Mouse (Mus musculus) ES-Bruce4 (cell line): ENCODE results near the gene Tnxb. TPM values are rescaled to one million over a fixed set of nuclear protein-coding genes. Genes with fewer than 3 reads are reported as not detected.

Experiments used
- H3K27ac ChIP-seq: 2 replicates; pipeline ENCODE4 v1.5.1; 2012; ENCODE audit warnings: low read length, inconsistent platforms; ENCODE audit not compliant: insufficient read depth
- H3K27me3 ChIP-seq: 2 replicates; pipeline ENCODE4 v1.6.1; 2012; ENCODE audit warnings: mild to moderate bottlenecking, low read length, inconsistent platforms; ENCODE audit not compliant: control insufficient read depth, poor library complexity, insufficient read depth, severe bottlenecking
- H3K36me3 ChIP-seq: 2 replicates; pipeline ENCODE4 v1.6.1; 2012; ENCODE audit warnings: inconsistent platforms, mild to moderate bottlenecking, low read length, moderate library complexity; ENCODE audit not compliant: control insufficient read depth, poor library complexity, insufficient read depth, severe bottlenecking
- H3K4me1 ChIP-seq: one replicate; pipeline ENCODE4 v1.8.1; 2011; ENCODE audit warnings: low read length; ENCODE audit not compliant: control insufficient read depth, insufficient read depth
- H3K4me3 ChIP-seq: 2 replicates; pipeline ENCODE4 v1.5.1; 2011; ENCODE audit warnings: low read depth, mild to moderate bottlenecking, low read length
- H3K9ac ChIP-seq: 2 replicates; pipeline ENCODE4 v1.6.1; 2012; ENCODE audit warnings: low read depth, mild to moderate bottlenecking, inconsistent platforms; ENCODE audit not compliant: poor library complexity, severe bottlenecking
- H3K9me3 ChIP-seq: replicated peaks from 2 replicates; pipeline ENCODE4 v1.6.1; 2012; ENCODE audit warnings: mild to moderate bottlenecking, low read length, inconsistent platforms; ENCODE audit not compliant: control insufficient read depth, poor library complexity, insufficient read depth, severe bottlenecking
- CTCF ChIP-seq: IDR thresholded peaks from one replicate; pipeline ENCODE4 v1.8.1; 2011; ENCODE audit warnings: low read depth, low read length
- EP300 ChIP-seq: IDR thresholded peaks from 2 replicates; pipeline ENCODE4 v1.6.1; 2011; ENCODE audit warnings: low read depth, low read length; ENCODE audit not compliant: insufficient read depth
- POLR2A ChIP-seq: IDR thresholded peaks from one replicate; pipeline ENCODE4 v1.8.1; 2011; ENCODE audit warnings: low read length; ENCODE audit not compliant: insufficient read depth
- polyA plus RNA-seq: library from polyadenylated mRNA; stranded (reverse); fragments of >200 nt; gene quantifications from 2 replicates; pipeline ENCODE4 v1.2.4, GENCODE M21; 2011; ENCODE audit warnings: low read depth; ENCODE audit not compliant: missing spikeins, insufficient read depth, insufficient read length

Gene Tnxb
- polyA plus RNA-seq, 1 experiment: 0.13 TPM

- Histone ChIP-seq H3K27me3 (no peaks in the 10 kb centered on the region), H3K9me3 (no peaks in the 10 kb centered on the region), H3K36me3 (no peaks in the 10 kb centered on the region), H3K27ac (no peak overlapping the region), H3K9ac (no peak overlapping the region), H3K4me3 (no peak overlapping the region), H3K4me1 (no peaks in the 10 kb centered on the region)
- TF ChIP-seq EP300: no peak
- TF ChIP-seq POLR2A: no peak
- TF ChIP-seq CTCF: no peak
These were observed 12.8 kb downstream of the Tnxb start for GRCm38 (mm10) chr17:34683179-34683578.

DNA sequence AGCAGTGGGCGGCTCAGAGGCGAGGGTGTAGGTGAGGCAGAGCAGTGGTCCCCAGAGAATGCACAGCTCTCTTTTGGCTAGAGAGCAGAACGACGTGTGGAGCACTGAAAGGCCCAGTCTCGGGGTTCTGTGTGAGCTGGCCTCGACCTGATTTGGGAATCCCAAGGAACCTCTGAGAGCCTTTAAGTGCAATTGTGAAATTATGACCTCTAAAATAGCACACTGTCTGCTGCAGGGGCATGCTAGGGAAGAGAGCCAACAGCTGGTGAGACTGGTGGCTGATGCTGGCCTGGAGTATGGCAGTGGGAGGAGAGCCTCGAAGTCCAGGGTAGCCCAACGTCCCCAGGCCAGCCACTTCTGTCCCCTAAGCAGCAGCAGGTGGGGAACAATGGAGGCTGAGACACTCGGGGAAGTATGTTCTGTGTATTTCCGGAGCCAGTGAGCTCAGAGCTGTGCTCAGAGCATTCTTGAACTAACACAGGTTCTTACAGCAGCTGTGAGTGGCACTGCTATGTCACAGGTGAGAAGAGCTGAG lies 13.4 kb downstream of the Tnxb start:
- H3K9ac ChIP-seq: no peak overlapping the region
- H3K36me3 ChIP-seq: no peaks in the 10 kb centered on the region
- TF ChIP-seq EP300 (no peak), CTCF (no peak)
- no peak overlapping the region for H3K4me3 ChIP-seq
- H3K27me3 ChIP-seq: no peaks in the 10 kb centered on the region
- no peaks in the 10 kb centered on the region for H3K9me3 ChIP-seq
- H3K4me1 ChIP-seq: no peaks in the 10 kb centered on the region
- H3K27ac ChIP-seq: no peak overlapping the region

- TF ChIP-seq CTCF: no peak
- TF ChIP-seq EP300: no peak
- no peak for TF ChIP-seq POLR2A
- Histone ChIP-seq H3K27me3 (no peaks in the 10 kb centered on the region), H3K9ac (no peak overlapping the region), H3K36me3 (no peaks in the 10 kb centered on the region), H3K9me3 (no peaks in the 10 kb centered on the region), H3K4me1 (no peaks in the 10 kb centered on the region), H3K27ac (no peak overlapping the region), H3K4me3 (no peak overlapping the region)
These were observed 14.0 kb downstream of the Tnxb start for GRCm38 (mm10) chr17:34684253-34684893.

DNA sequence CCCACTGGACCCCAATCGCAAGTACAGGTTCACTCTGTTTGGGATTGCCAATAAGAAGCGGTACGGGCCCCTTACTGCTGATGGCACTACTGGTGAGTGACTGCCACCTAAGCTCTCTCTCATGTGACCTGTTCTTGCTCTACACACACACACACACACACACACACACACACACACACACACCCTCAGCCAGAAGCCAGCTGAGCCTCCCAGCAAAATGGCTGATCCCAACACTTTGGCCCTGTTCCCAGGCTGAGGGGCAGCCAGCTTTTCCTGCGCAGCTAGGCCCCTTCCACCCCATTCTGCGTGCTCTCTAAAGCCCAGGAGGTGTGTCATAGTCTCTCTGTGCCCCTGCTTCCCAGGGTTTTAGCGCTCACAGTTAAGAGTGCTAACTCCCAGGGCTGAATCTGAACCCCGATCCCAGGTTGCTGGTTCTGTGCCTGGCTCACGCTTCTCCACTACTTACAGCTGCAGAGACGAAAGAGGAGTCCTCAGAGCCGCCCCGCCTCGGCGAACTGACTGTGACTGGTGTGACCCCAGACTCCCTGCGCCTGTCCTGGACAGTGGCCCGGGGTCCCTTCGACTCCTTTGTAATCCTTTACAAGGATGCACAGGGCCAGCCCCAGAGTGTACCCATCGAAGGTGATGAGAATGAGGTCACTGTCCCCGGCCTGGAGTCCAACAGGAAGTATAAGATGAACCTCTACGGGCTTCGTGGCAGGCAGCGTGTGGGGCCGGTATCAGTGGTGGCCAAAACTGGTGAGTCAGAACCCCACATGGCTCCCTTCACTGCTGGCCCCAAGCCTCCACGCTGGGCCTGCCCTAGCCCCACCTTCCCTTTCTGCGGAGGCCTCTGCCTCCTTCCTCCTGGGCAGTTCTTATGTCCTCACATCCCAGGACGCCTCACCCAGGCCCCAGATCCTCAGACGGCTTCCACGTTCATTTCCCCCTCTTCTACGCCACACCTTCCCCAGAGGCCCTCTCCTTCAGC lies 15.1 kb downstream of the Tnxb start:
- no peaks in the 10 kb centered on the region for H3K9me3 ChIP-seq
- no peaks in the 10 kb centered on the region for H3K36me3 ChIP-seq
- no peak overlapping the region for H3K27ac ChIP-seq
- peak overlapping the region; percentile 18 for H3K4me3 ChIP-seq
- TF ChIP-seq POLR2A: no peak
- no peak for TF ChIP-seq CTCF
- no peak for TF ChIP-seq EP300
- H3K9ac ChIP-seq: 0 out of 2 replicates have a peak overlapping the region, but pooled peaks have one; percentile 9
- no peaks in the 10 kb centered on the region for H3K27me3 ChIP-seq
- no peaks in the 10 kb centered on the region for H3K4me1 ChIP-seq

- H3K4me3 ChIP-seq: no peak overlapping the region
- H3K36me3 ChIP-seq: no peaks in the 10 kb centered on the region
- no peaks in the 10 kb centered on the region for H3K27me3 ChIP-seq
- H3K4me1 ChIP-seq: no peaks in the 10 kb centered on the region
- no peaks in the 10 kb centered on the region for H3K9me3 ChIP-seq
- no peak overlapping the region for H3K27ac ChIP-seq
- TF ChIP-seq POLR2A (no peak), CTCF (no peak), EP300 (no peak)
- H3K9ac ChIP-seq: no peak overlapping the region
These were observed 18.6 kb downstream of the Tnxb start for GRCm38 (mm10) chr17:34688889-34689288.
